Mouse (Mus musculus) telencephalon, adult 2 months (tissue): Measurements from ENCODE around the gene Rmdn2.
A peak's percentile ranks its signal among the peaks of the same experiment; 100 is the strongest.

ENCODE experiments used
- DNase-seq: peaks from one replicate; pipeline ENCODE4 v3.0.0-alpha.2; 2011; ENCODE audit warnings: low read depth, low spot score

Rmdn2 gene

GRCm38 (mm10) chr17:79615897-79616296 lies 4.2 kb downstream of the Rmdn2 start:
- no peak for DNase-seq

DNA sequence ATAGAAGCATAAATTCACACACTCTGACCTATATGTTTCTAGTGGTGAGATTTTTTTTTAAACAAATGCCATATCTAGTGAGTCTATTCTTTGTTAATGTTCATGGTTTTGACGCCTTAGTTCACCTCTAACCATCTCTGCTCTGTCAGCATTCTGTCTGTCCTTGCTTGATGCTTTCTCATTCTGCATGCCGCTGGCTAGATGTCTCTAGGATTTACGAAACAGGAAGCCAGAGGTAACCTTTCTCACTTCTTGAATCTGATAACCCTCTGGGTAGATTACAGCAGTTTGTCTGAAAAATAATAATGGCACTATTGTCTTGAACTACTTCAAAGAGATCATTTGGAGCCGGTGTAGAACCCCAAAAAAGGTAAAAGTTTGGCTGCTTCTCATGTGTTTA lies 5.0 kb downstream of the Rmdn2 start:
- DNase-seq, result no peak

DNA sequence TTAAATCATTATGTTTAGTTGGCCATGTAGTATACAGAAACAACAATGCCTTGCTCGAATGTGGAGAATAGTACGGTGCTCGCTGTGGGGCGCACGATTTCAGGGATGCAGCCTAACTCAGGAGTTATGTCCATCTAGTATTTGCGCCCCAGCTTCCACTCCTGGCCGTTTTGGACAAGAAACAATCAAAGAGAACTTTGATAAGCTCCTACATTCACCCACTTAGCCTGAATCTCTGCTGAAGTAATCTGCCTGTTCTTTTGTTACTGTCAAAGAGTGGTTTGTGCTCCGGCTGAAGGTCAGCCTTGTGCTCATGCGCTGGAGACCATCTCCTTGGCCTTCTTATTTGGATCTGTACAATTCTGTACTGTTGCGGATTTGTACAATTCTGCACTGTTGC lies 6.8 kb downstream of the Rmdn2 start:
- DNase-seq, result no peak

DNA sequence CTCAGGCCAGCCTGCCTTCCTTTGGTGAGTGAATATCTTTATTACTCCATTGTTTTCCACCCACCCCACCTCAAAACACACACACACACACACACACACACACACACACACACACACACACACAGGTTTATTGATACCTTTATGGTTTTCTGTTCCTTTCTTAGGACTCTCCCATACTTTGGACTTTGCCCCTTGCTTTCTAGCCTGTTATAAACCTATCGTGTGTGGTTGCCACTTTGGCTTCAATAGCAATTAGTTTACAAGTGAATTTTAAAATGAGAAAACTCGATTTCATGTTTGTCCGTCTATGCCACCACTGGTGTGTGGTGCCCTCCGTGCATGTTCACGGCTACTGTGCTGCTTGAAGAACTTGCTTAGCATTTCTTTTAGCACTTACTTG lies 7.3 kb downstream of the Rmdn2 start:
- no peak for DNase-seq

- DNase-seq, result no peak
Observed at GRCm38 (mm10) chr17:79622050-79622449, 10.4 kb downstream of the Rmdn2 start.

DNA sequence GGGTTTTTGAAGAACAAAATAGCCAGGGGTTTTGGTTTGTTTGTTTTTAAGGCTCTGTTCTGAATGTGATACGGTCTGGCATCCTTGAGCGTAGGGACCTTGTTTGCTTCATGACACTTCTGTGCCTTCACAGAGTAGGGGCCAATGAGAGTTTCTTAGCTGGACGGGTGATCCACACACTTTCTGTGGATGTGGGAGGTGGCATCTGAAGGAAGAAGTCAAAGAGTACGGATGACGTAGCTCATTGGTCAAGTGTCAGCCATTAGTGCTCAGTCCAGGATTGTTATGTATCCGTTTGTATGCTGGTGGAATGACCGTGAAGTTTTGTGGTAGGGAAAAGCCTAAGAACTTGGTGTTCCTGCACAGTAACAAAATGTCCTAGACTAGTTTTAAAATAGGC lies 10.9 kb downstream of the Rmdn2 start:
- no peak for DNase-seq

DNA sequence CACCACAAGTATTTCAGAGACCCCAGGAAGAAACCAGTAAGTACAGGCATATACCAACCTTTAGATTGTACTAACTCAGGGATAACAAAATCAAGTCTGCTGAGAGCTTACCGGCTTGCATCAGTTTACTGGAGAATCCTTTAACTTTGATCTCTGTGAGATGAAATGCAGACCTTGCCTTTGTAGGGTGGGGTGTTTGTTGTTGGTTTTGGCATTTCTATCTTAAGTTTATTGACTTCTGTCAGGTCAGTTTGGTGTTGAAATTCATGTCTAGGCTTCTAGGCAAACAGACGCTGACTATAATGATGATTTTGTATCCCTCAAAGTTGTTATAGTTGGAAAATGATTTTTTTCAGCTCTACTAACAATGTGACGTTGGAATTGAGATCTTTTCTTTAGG lies 12.2 kb downstream of the Rmdn2 start:
- DNase-seq, result no peak

GRCm38 (mm10) chr17:79626241-79626816 lies 14.7 kb downstream of the Rmdn2 start:
- no peak for DNase-seq

GRCm38 (mm10) chr17:79649893-79650292 lies 38.2 kb downstream of the Rmdn2 start:
- DNase-seq, result no peak

- no peak for DNase-seq
Observed at GRCm38 (mm10) chr17:79650297-79650696, 38.6 kb downstream of the Rmdn2 start.

- no peak for DNase-seq
Observed at GRCm38 (mm10) chr17:79653171-79653570, 41.5 kb downstream of the Rmdn2 start.

DNA sequence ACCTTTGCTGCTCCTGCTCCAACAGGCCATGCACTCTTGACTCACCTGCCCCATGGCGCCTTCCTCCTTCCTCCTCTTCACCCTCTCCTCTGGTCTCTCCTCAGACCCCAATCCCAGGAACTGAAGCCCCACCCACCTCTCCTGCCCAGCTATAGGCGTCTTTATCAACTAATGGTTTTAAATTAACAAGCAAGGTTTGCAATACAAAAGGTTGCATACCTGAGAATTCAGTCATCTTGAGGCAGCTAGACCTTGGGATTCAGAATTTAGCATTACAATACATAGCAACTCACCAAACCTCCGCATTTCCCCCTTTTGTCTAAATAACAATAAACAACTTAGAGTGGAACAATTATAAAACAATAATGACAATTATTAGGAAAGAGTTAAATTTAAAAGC lies 42.5 kb downstream of the Rmdn2 start:
- DNase-seq, result no peak

GRCm38 (mm10) chr17:79657785-79658184 lies 46.1 kb downstream of the Rmdn2 start:
- DNase-seq, result no peak

- DNase-seq, result no peak
Observed at GRCm38 (mm10) chr17:79658452-79658851, 46.8 kb downstream of the Rmdn2 start.

GRCm38 (mm10) chr17:79658863-79659262 lies 47.2 kb downstream of the Rmdn2 start:
- no peak for DNase-seq

DNA sequence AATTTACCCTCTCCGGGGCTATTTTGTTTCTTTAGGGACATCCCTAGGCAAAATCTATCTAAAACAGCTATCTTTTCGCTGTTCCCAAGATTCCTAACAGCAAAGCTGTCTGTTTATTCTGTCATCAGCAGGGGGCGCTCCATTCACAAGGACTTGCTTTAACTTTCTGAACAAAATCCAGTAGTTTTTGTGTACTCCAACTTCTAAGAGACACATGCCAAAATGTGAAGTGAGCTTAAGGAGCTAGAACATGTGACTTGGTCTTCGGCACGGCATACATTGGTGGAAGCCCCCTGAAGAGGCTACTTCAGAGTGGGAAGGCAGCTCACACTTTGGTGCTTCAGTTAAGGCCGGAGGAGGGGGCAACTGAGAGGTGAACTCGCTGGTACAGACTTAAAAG lies 49.7 kb downstream of the Rmdn2 start:
- DNase-seq, result peak; percentile 32

DNA sequence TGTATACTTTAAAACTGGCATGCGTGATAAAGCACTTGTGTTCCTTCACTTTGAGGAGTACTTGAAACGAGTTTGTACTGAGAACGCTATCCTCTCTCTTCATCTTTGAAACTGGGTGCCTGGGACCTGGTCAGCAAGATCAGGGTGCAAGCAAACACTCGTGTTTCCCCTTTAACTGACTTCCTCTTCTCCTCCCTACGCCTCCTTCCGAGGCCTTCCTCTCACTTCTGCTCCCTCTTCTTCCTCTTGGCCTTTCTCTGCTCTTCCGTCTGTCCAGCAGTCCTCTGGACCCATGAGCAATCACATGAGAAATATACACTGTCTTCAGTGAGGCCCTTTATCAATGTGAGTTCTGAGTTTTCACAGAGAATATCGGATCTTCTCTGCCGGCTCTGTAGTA lies 50.2 kb downstream of the Rmdn2 start:
- no peak for DNase-seq

GRCm38 (mm10) chr17:79663393-79664105 lies 51.9 kb downstream of the Rmdn2 start:
- peak; percentile 49 for DNase-seq

DNA sequence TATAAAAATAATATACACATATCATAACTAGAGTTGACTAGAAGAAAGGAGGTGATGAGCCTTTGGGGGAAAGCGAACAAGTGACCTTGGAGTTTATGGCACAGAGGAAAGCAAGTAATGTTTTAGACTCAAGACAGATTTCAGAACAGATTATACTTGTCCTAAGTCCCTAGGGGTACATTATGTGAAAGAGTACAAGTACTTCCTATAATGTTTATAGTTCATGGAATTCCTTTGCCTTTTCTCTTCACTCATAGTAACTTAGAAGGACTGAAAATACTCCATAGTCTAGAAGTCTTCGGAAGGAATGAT lies 52.4 kb downstream of the Rmdn2 start:
- no peak for DNase-seq

GRCm38 (mm10) chr17:79670837-79671236 lies 59.2 kb downstream of the Rmdn2 start:
- DNase-seq, result no peak

GRCm38 (mm10) chr17:79695106-79695505 lies 83.4 kb downstream of the Rmdn2 start:
- no peak for DNase-seq

- no peak for DNase-seq
Observed at GRCm38 (mm10) chr17:79695541-79695940, 83.9 kb downstream of the Rmdn2 start.

GRCm38 (mm10) chr17:79699197-79699596 lies 87.5 kb downstream of the Rmdn2 start:
- DNase-seq, result no peak

DNA sequence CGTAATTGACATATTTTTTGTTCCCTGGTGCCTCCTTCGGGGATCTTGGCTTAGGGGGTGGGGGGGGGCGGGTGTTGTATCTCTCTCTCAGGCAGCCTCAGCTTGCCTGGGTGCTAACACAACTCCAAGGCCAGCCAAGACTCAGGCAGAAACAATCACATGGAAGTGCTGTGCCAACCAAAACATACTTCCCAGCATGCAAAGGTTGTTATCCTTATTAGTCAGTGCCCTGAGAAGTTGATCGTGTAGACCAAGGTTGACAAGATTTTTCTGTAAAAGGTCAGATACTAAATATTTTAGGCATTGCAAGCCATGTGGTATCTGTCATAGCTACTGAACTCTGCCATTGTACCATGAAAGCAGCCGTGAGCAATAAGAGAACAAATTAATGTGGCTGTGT lies 89.2 kb downstream of the Rmdn2 start:
- DNase-seq, result no peak
